Comparison of ENCODE assay signal across 6 mouse cellular contexts in the genomic region with DNA sequence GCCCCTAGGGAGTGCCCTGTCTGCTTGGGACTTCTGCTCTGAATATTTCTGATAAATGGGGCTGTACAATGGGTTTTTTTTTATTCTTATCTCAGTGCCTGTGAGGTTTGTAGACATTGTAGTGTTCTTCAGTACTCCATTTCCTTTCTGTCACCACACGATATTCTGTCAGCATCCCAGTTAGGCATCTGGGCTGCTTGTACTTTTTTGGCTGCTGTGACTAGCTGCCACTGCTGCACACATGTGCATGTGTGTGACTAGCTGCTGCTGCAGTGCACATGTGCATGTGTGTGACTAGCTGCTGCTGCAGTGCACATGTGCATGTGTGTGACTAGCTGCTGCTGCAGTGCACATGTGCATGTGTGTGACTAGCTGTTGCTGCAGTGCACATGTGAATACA. TPM values are rescaled to one million over a fixed set of nuclear protein-coding genes. Genes with fewer than 3 reads are reported as not detected.
DNase-seq lines count a peak whose midpoint lies in the region; ATAC-seq and TF ChIP-seq lines count a peak whose summit lies in the region.
"Not testable (repeated sequence)": the region's sequence is repeated elsewhere in the genome, so short reads cannot be mapped to it uniquely, and the experiment has no call there.

No protein-coding gene starts in this region.

- not testable (repeated sequence) for H3K9ac ChIP-seq in MEL (ENCODE audit: control insufficient read depth, low read depth, low read length, poor library complexity, severe bottlenecking); liver, embryonic 11.5 days (ENCODE audit: low read depth, low read length); liver, embryonic 13.5 days; liver, embryonic 16.5 days (ENCODE audit: low read depth, low read length)

- not testable (repeated sequence) for TF ChIP-seq POLR2A in MEL (IDR thresholded peaks at IDR 0.05; ENCODE audit: control insufficient read depth in 1 of 2, insufficient read depth in 1 of 2, low read depth in 1 of 2, low read length in 2 of 2, poor library complexity in 1 of 2)

- H3K4me2 ChIP-seq in liver, embryonic 11.5 days; liver, embryonic 13.5 days; liver, embryonic 16.5 days (ENCODE audit: low read depth, low read length): not testable (repeated sequence)

- H3K4me1 ChIP-seq in MEL (ENCODE audit: control insufficient read depth in 1 of 2, insufficient read depth in 2 of 2, low read length in 2 of 2) = peaks cover 9 to 16% of the 10 kb centered on the region in 2 experiments
- H3K4me1 ChIP-seq in liver, embryonic 11.5 days (replicated peaks; ENCODE audit: control insufficient read depth, insufficient read depth, low read length) = peaks cover 47% of the 10 kb centered on the region
- H3K4me1 ChIP-seq in liver, embryonic 13.5 days (replicated peaks) = peaks cover 81% of the 10 kb centered on the region
- H3K4me1 ChIP-seq in liver, embryonic 16.5 days (ENCODE audit: control insufficient read depth, low read depth, low read length) = peaks cover 32% of the 10 kb centered on the region

- H3K79me2 ChIP-seq in MEL (ENCODE audit: control insufficient read depth, insufficient read depth, low read length, poor library complexity) = peaks cover 15% of the 10 kb centered on the region

- H3K9me3 ChIP-seq in MEL (replicated peaks; ENCODE audit: insufficient read depth, low read length); liver, embryonic 11.5 days (ENCODE audit: control insufficient read depth, low read length); liver, embryonic 13.5 days (replicated peaks); liver, embryonic 16.5 days (replicated peaks; ENCODE audit: control insufficient read depth, low read length): not testable (repeated sequence)

- peak overlapping the region; percentile 26; the same call in 1 of the 2 replicates for H3K27ac ChIP-seq in MEL (ENCODE audit: control insufficient read depth, low read depth, low read length)
- not testable (repeated sequence) for H3K27ac ChIP-seq in liver, embryonic 11.5 days (ENCODE audit: low read depth, low read length); liver, embryonic 13.5 days; liver, embryonic 16.5 days (ENCODE audit: low read length)

- H3K36me3 ChIP-seq in MEL (ENCODE audit: control insufficient read depth in 1 of 2, insufficient read depth in 2 of 2, low read length in 2 of 2) = peaks cover 7 to 37% of the 10 kb centered on the region in 2 experiments
- H3K36me3 ChIP-seq in liver, embryonic 11.5 days (ENCODE audit: control insufficient read depth, insufficient read depth, low read length) = not testable (repeated sequence)
- peaks cover 68% of the 10 kb centered on the region for H3K36me3 ChIP-seq in liver, embryonic 13.5 days
- H3K36me3 ChIP-seq in liver, embryonic 16.5 days (ENCODE audit: control insufficient read depth, insufficient read depth) = peaks cover 54% of the 10 kb centered on the region

- TF ChIP-seq CTCF in MEL (IDR thresholded peaks at IDR 0.05 in 2 of 3, conservative IDR thresholded peaks at IDR 0.05 in 1 of 3; ENCODE audit: control insufficient read depth in 1 of 3, insufficient read depth in 1 of 3, low read depth in 2 of 3, low read length in 3 of 3, poor library complexity in 1 of 3, severe bottlenecking in 1 of 3) = not testable (repeated sequence)

- WGBS in liver, embryonic 11.5 days = 26% methylated on average over 1 of the region's 1 CpGs
- 11% methylated on average over 1 of the region's 1 CpGs for WGBS in liver, embryonic 13.5 days (ENCODE audit: insufficient replicate concordance)
- 32% methylated on average over 1 of the region's 1 CpGs for WGBS in liver, embryonic 16.5 days (ENCODE audit: insufficient replicate concordance)

- not testable (repeated sequence) for TF ChIP-seq RAD21 in MEL (IDR thresholded peaks at IDR 0.05; ENCODE audit: low read depth, low read length)

- DNase-seq in MEL (ENCODE audit: low read depth, low spot score) = peak; percentile 54
- DNase-seq in liver, embryonic 11.5 days (ENCODE audit: low spot score); liver, embryonic 13.5 days: not testable (repeated sequence)

- 0 out of 2 replicates have a peak, but pooled peaks have one; percentile 37 for ATAC-seq in common myeloid progenitor, adult 5-6 weeks (replicated peaks; ENCODE audit: low read depth, poor library complexity, severe bottlenecking)
- ATAC-seq in liver, embryonic 11.5 days (replicated peaks; ENCODE audit: low FRiP score) = peak; percentile 48; the same call in 1 of the 2 replicates
- peak; percentile 44 for ATAC-seq in liver, embryonic 13.5 days (ENCODE audit: low read depth)
- ATAC-seq in liver, embryonic 16.5 days (ENCODE audit: low read depth) = peak; percentile 22; the same call in 1 of the 2 replicates
- ATAC-seq in megakaryocyte progenitor cell, adult 5-6 weeks (replicated peaks; ENCODE audit: poor library complexity) = peak; percentile 56

- not testable (repeated sequence) for H3K4me3 ChIP-seq in MEL (ENCODE audit: control insufficient read depth in 1 of 2, insufficient read depth in 1 of 2, low read depth in 2 of 2, low read length in 2 of 2); liver, embryonic 11.5 days (ENCODE audit: low read depth, low read length); liver, embryonic 13.5 days (replicated peaks); liver, embryonic 16.5 days (ENCODE audit: low read depth, low read length)

- peak in 1 of 2 experiments; percentile 22; a peak in 1 of 4 replicates for TF ChIP-seq EP300 in MEL (IDR thresholded peaks at IDR 0.05; ENCODE audit: low read depth in 1 of 2, low read length in 2 of 2)

- not testable (repeated sequence) for H3K27me3 ChIP-seq in MEL (ENCODE audit: control insufficient read depth in 1 of 2, insufficient read depth in 2 of 2, low read length in 2 of 2); liver, embryonic 11.5 days (replicated peaks; ENCODE audit: control insufficient read depth, insufficient read depth, low read length); liver, embryonic 13.5 days; liver, embryonic 16.5 days (ENCODE audit: control insufficient read depth, insufficient read depth, low read depth, low read length)

TF ChIP-seq in MEL, 35 proteins besides CTCF, POLR2A, EP300 and RAD21:
- TF ChIP-seq GATA1 (IDR thresholded peaks at IDR 0.05; ENCODE audit: low read depth, low read length) (peak; percentile 75), ZNF384 (IDR thresholded peaks at IDR 0.05; ENCODE audit: low read depth, low read length) (peak; percentile 90)
TF ChIP-seq in MEL: peak in this region for 2; not testable (repeated sequence) for 33.

RNA-seq across cellular contexts. Expression of a gene that starts 31.4 kb away (rescaled TPM):
- 10.8 and 11.2 TPM in 2 replicates for total RNA-seq in MEL (2012; rRNA removed)
- polyA plus RNA-seq in MEL (2012; ENCODE audit: insufficient read depth in 1 of 2, insufficient read length in 2 of 2, low read depth in 1 of 2, low replicate concordance in 2 of 2, missing spikeins in 1 of 2) = 10 to 100 TPM in 1 of 2 experiments, not detected in 1; 16.3 TPM
- total RNA-seq in common myeloid progenitor, adult 5-6 weeks (2017) = 24.6 and 29.1 TPM in 2 replicates
- polyA plus RNA-seq in liver, embryonic 11.5 days (2014; fragmentation: Nextera tagmentation; extraction: Ambion mirVana) = 31.1 and 34.5 TPM in 2 replicates
- 34.7 and 39.3 TPM in 2 replicates for polyA plus RNA-seq in liver, embryonic 13.5 days (2015; fragmentation: Nextera tagmentation; extraction: Ambion mirVana)
- 25.9 and 26.5 TPM in 2 replicates for polyA plus RNA-seq in liver, embryonic 16.5 days (2015; fragmentation: Nextera tagmentation; extraction: Ambion mirVana)
- 39.5 and 43.2 TPM in 2 replicates for total RNA-seq in megakaryocyte progenitor cell, adult 5-6 weeks (2015)
- total RNA-seq in megakaryocyte progenitor cell, adult 5-6 weeks (2017) = 16.4 and 16.5 TPM in 2 replicates
